Mouse (Mus musculus) cerebellum, postnatal 4 days (tissue): ENCODE data around the gene Gm4792.

ENCODE experiments used
- DNase-seq, 2 experiments: peaks; one replicate each; pipeline ENCODE4 v3.0.0; 2022; ENCODE audit warnings: low spot score in 2 of 2, mixed read lengths in 1 of 2

Gm4792 gene

GRCm38 (mm10) chr10:94298471-94298870 lies at the start of gene Gm4792:
TSS of gene Gm4792 (minus strand) at chr10:94298703.
- no peak for DNase-seq

DNA sequence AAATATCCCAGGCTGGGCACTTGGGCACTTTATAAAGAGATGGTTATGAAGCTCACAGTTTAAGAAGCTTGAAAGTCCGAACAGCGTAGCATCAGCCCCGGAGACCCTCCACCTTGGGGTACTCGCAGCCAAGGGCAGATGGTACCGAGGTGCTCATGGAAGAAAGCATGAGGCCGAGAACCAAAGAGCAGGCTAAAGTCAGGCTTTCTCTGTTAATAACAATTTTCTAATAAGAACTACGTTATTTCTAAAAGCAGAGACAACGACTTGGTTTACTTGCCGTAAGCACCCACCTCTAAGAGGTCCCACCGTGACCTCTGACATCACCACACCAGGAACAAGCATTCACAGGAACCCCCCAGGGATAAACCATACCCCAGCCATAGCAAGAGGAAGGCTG lies 49.5 kb upstream of the Gm4792 start:
- DNase-seq = no peak

GRCm38 (mm10) chr10:94347296-94347695 lies 48.8 kb upstream of the Gm4792 start:
- DNase-seq = no peak

GRCm38 (mm10) chr10:94346596-94346995 lies 48.1 kb upstream of the Gm4792 start:
- DNase-seq = no peak

DNA sequence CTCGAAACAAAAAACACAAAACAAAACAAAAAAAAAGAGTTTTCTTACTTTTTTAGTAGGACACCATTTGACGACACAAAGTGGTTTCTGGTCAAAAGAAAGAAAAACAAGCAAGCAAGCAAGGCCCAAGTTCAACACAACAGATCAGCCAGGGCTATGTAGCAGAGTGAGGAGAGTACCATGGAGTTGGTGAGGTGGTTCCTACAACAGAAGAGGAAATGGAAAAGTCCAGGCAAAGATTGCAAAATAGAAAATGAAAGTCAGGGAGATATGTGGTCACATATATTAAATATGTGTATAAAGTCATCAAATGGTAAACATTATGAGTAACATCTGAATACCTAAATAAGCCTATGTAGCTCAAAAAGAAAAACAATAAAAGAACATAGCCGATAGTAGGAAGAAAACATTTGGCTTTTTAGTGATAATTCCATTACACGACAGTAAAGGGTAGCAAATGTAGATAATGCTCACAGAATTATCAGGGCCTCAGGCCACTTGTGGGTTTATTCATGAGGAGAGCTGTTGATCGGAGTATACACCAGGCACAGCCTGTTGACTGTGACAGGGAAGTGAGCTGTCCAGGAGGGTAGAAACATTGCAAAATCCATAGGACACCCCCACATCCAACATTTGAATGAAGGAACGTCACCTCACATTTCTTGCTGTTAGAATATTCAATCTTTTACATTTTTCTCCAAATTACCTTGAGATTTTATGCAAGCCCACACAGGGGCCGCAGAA lies 47.2 kb upstream of the Gm4792 start:
- DNase-seq = no peak

DNA sequence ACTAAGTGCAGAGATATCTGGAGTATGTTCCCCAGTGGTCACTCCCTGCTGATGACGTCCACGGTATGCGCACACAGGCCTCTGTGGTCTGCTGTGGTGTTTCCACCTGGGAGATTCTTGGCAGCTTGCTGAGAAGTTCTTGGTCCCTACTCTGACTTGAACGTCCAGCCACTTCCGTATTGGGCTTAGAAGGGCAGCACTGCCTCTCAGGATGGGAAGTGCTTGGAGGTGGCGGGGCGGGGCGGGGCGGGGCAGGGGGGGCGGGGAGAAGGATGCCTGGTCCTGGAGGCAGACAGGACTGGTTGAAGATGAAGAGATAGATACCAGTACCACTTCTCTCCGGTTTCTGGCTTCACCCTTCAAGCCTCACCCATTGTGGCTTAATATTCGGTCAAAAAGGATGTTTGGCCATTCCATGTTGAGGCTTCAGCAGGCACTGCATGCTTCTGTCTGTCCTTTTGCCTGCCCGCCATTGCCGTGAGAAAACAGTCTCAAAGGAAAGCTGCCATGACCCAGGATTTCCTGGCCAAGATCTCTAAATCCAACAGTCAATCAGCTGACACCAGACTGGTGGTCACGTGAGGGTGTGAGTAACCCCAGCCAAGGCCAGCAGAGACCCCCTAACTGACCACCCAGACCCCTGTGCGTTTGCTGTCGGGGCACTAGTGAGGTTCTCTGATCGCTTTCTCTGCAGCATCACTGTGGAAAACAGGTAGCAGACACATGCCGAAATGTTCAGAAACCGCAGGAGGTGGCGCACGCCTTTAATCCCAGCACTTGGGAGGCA lies 46.3 kb upstream of the Gm4792 start:
- DNase-seq = no peak

DNA sequence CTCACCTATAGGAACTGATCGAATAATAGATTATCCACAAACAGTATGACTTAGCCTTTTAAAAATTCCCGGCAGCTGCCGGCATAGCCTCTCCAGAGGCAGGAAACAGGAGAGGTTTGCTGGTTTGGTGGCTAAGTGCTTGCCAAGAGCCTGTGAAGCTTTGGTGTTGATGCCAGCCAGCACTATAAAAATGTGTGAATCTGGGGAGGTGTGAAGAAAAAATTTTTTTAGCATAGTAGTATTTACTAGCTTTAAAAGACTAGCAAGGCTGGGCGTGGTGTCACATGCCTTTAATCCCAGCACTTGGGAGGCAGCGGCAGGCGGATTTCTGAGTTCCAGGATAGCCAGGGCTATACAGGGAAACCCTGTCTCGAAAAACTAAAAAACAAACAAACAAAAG lies 45.1 kb upstream of the Gm4792 start:
- DNase-seq = no peak

- DNase-seq = no peak
These were observed 43.8 kb upstream of the Gm4792 start for GRCm38 (mm10) chr10:94342256-94342655.

DNA sequence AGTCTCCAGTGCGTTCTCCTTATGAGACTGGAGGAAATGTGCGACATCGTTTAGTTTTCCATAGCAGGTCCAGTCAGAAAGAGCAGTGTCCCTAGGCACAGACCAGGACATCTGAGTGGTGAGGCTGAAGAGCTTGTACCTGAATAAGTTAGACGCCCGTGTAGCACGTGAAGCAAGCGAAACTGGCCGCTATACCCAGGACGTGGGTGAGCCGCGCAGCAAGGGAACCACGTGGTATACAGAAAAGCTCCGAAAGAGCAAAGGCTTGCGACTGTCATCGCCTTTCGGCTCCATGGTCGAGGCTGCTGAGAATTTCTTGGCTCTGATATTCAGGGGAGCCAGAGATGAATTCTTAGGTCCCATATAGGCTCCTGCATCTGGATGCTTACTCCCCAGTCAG lies 43.0 kb upstream of the Gm4792 start:
- DNase-seq = no peak

DNA sequence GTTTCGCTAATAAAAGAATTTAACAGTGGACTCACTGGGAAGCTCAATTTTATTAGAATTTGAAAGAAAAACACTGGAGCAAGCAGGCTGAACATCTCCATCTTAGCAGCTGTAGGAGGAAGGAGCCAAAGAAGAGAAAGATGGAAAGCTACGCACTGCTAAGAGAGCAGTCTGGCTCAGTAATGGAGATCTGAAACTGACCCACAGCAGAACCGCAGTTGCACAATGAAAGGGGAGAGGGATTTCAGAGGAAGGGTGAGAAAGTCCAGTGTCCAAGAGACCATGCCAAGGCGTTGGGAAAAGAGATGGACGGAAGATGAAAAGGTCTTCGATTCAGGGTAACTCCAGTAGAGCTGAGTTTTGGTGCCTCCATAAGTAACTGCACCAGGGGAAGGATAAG lies 37.6 kb upstream of the Gm4792 start:
- DNase-seq = no peak

GRCm38 (mm10) chr10:94335047-94335446 lies 36.5 kb upstream of the Gm4792 start:
- no peak for DNase-seq

DNA sequence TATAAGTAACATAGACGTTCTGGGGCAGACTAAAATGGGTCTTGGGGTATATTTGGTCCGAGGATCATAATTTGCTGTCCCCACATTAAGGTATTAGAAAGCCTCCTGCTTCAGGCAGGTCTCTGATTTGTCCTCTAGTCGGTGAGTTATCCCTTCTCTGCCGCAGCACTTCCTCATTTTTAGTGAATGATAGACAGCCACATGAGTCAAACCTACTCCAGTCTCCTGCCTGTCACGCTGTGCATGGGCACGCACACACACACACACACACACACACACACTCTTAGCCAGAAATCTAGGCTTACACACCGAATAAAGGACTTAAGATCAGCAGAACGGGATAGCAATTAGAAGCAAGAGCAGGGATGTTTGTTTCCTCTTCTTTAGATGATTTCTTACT lies 34.8 kb upstream of the Gm4792 start:
- no peak for DNase-seq

DNA sequence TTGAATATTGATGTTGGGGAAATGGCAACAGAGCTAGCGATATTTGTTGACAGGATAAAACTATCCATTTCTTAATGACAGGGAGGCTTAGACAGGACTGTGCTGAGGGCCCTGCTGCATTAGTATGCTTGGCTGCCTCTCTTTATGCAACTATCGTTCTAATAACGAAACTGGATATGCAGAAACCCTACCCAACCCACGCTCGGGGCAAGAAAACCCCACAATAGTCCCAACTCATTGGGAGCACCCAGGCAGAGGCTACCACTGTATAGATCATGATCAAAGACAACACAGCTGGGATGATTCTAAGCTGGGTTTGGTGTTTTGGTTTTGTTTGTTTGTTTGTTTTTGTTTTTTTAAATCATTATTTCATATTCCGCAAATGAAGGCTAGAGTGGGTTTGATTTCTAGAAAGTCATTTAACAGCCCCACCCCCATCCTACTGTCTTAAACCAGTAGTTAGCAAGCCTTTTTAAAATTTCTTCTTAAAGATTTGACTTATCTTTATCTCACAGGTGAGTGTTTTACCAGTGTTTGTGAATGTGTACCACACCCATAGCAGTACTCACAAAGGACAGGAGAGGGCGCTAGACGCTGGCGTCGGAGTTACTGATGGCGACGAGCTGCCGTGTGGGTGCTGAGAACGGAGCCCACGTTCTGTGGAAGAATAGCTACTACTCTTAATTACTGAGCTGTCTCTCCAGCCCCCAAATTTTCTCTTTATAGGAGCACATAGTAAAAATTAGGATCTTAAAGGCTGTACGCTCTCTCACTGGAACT lies 34.0 kb upstream of the Gm4792 start:
- no peak for DNase-seq

- DNase-seq = peak in 1 of 2 experiments; percentile 47
These were observed 31.5 kb upstream of the Gm4792 start for GRCm38 (mm10) chr10:94329962-94330361.

GRCm38 (mm10) chr10:94318574-94318973 lies 20.1 kb upstream of the Gm4792 start:
- no peak for DNase-seq

- no peak for DNase-seq
These were observed 14.6 kb upstream of the Gm4792 start for GRCm38 (mm10) chr10:94313146-94313545.

GRCm38 (mm10) chr10:94312007-94312715 lies 13.7 kb upstream of the Gm4792 start:
- DNase-seq = peak in 1 of 2 experiments; percentile 27

- no peak for DNase-seq
These were observed 13.1 kb upstream of the Gm4792 start, which contains the start of gene Tmcc3 for GRCm38 (mm10) chr10:94311511-94312006. TSS of gene Tmcc3 (plus strand) at chr10:94311949.

DNA sequence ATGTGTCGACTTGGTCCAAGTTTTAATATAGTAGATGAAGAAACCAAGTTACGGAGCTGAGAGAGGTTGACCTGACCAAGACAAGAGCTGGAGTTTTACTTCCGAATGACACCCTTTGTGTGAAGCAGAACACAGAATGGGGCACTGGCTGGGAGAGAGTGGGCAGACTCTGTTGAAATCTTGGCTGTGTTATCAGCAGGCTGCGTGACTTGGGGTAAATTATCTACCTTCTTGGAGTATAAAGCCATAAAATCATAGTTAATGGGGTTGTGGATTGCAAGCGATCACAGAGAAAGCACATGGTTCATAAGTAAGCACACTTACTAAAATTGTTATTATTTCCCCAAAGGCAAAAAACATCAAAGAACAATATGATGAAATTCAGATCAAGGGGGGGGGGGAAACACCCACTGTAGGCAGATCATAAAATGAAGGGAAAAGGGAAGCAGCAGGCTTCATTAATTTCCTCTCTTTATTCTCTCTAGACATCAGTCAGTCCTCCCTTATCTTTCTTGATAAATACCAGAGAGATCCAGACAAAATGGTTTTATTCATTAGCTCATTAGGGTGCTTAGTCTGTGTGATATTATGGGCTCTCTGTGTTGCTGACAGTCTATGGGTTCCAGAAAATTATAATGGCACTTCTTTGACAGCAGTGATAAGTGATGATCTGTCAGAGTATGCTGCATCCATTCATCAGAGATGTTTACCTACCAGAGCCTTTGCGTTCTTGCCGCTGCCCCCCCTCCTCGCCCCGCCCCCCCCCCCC lies 12.2 kb upstream of the Gm4792 start:
- no peak for DNase-seq

GRCm38 (mm10) chr10:94305526-94305925 lies 7.0 kb upstream of the Gm4792 start:
- no peak for DNase-seq
